Mouse (Mus musculus) inflammation-experienced regulatory T-cells, adult 6 months (primary cell): Measurements from ENCODE around the gene Dclk2. TPM values are rescaled to one million over a fixed set of nuclear protein-coding genes. Genes with fewer than 3 reads are reported as not detected.

ENCODE experiments used
- ATAC-seq: one replicate; pipeline ENCODE4 v1.8.0; 2017
- polyA plus RNA-seq, 3 experiments: library from polyadenylated mRNA; unstranded; fragments of 100-300 nt; shearing (Covaris generic); gene quantifications; one replicate each; pipeline ENCODE4 v1.2.1; 2017

The Dclk2 gene
- polyA plus RNA-seq, 3 experiments from 2014 or later = 1.4 to 1.9 (median 1.5) TPM

DNA sequence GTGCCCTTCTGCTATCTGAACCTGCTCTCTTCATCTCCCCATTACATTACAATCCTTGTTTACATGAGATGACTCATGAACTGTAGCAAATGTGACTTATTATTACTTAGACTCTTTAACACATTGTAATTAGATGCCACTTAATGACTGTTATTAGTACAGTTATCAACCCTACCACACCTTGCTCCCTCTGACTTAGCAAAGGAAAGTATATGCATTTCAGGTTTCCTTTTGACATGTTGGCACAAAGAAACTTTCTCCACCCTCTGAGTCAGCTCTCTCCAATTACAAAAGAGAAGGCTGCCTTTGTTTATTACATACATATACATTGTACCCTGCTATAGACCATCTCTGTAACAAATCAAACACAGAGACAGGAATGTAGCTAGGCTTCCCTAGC, 33.1 kb downstream of the Dclk2 start:
- ATAC-seq = no peak

DNA sequence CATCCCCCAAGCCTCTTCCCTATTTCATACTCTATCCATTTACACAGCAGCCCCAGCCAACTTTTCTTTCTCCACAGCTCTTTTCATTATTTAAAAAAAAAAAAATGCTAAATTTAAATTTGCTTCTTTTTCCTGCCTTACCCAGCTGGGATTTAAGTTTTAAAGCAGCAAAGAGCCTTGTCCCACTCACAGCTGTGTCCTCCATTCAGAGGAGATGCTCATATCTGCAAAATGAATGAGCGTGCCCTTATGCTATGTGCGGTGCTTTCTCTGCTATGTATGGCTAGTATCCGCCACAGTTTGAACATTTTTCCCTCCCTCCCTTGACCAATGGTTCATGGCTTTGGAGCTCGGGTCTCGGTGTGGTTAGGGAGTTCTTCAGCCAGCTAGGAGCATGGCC, 35.5 kb downstream of the Dclk2 start:
- ATAC-seq = no peak

DNA sequence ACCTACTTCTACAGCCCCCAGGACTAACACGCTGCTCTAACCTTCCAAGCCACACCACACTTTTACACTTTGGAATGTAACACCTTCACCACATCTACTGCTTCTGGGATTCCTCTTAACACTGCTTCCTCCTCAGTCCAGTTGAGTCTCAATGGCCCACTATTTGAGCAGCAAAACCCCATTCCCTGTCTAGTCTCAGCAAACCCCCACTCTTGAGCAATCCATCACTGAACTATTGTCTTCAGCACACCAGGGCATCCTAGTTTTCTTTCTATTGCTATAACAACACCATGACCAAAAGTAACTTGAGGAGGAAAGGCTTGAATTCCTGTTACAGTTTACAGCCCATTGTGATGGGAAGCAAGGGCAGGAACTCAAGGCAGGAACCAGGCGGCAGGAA, 36.2 kb downstream of the Dclk2 start:
- ATAC-seq = no peak

DNA sequence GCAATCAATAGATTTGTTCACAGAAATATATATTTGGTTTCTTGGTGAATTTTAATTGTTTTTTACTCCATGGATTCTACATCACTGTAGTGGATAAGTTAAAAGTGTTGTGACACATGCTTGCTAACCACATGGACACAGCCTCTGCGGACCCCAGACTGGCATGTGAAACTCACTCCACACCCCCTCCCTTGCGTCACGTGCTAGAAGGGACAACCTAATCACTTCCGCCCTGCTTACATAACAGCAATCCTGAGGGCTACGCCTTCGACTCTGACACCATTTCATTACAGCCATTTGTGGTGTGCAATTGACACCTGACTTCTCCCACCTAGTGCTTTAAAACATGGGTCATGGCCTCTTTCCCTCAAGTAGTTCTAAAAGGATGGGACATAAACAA, 36.7 kb downstream of the Dclk2 start:
- no peak for ATAC-seq

DNA sequence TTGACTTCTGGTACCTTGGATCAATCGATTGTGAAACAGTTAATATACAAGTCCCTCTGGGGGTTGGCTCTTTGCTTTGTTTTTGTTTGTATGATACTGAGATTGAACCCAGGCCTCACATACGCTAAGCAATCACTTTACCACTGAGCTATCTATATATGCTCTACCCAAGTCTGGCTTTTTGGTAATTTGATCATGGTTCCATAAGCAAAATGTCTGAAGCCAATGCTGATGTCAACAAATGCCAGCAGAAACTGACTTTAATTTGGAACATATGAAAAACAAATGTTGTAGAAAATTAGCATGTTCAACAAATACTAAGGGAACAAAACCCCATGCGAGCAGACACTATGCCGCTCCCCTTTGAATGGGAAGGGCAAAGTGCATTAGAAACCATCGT, 44.7 kb downstream of the Dclk2 start:
- no peak for ATAC-seq

DNA sequence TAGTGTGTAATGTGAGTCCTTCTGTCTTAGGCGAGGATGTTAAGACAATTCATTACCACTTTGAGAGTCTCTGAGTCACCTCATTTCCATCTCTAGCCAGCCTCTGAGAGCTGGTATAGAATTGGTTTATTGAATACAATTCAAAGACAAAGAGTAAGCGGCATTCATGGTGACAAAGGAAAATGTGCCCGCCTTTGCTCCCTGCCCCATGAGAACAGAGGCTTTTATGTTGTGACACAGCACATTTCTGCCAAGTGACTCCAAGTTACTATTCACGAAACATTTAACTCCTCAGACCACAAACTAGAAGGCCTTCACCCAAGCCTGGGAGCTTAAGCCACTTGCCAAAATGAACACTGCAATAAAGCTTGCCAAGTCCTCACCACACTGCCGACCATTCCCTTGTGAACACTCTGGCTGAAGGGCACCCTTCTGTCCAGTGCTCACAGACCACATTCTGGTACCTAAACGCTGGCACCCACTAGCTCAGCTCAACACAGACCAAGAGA, 47.5 kb downstream of the Dclk2 start:
- no peak for ATAC-seq

DNA sequence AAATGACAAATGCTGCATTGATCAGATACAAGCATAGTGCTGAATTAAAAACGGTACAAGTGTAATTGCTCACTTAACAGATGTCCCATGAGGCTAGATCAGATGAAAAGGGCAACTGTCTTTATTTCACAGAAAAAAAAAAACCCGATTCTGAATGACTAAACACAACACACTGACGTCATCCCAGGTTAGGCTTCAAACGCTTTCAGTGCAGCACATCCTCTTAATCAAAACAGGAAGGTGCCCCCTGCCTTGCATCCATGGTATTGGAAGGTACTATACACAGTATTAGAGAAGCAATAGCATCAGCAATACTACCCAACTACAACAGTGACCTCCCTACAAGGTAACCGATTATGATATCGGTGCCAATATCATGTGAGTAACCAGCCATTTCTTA, 49.7 kb downstream of the Dclk2 start:
- ATAC-seq = peak; percentile 95

DNA sequence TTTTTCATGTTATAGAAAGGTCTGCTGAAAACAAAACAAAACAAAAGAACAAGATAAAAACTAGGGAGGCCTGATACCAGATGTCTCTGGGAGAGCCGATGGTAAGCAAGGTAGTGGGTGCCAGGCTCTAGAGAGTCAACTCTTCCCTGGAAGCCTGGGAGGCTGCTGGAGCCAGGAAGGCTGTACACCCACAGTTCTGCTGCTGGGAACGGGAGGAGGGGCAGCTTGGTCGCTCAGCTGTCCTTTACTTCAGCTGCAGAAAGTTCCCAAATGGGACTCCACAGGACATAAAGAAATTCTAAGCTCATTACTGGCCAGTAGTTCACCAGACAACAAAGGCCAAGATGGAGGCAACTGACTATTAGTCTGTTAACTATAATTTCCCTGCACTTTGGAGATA, 50.2 kb downstream of the Dclk2 start:
- ATAC-seq = no peak

DNA sequence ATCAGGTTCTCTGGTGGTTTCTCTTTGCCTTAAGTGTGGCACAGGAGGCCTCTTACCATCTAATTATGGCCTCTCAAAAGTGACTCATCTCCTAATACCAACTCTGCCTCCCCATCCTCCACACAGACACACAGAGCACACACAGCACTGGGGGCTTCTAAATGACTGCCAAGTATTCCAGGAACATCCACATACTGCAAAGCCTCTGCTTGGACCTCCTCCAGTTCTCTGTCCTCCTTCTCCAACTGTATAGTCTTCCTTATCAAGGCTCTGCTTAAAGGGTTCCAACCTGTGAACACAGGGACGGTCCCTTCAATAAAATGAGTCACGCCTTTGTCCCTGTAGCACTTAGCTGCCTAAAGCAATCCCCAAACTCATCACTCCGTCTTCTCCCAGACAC, 51.9 kb downstream of the Dclk2 start:
- peak; percentile 41 for ATAC-seq

DNA sequence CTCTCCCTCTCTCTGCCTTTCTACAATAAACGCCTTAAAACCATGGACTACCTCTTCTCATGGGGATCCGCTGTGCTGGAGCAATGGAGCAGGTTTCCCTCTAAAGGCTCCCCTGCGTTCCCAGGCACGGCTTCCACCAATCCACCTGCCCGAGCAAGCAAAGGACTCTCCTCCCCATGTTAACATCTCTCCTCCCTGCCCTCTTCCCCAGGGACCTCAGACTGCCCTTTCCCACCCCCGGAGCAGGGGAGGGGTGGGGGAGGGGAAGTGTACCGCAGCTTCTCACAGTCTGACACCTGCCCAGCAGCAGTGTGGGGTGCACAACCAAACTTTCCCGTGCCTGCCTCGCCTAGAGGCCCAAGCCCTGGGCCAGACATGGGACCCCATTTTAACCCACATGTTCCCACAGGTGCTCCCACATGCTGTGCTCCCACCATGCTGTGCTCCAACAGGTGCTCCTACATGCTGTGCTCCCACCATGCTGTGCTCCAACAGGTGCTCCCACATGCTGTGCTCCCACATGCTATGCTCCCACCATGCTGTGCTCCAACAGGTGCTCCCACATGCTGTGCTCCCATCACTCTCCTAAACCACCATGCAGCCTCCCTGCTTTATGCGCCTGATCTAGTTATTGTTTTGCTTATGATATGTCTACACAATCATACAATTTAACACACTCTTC, 57.2 kb downstream of the Dclk2 start:
- ATAC-seq = no peak

DNA sequence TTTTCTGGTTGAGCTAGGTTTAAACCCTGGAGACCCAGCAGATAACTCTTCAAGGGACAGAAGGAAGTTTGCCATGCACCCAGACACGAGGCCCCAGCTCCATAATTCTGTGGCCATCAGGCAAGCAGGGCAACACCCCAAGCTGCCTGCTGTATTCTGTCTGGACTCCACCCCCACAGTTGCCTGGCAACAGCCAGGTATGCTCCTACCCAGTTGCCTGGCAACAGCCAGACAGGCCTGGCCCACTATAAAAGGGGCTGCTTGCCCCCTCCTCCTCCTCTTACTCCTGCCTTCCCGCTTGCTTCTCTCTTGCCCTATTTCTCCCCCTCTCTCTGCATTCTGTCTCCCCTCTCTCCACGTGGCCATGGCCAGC, 57.7 kb downstream of the Dclk2 start:
- ATAC-seq = no peak

DNA sequence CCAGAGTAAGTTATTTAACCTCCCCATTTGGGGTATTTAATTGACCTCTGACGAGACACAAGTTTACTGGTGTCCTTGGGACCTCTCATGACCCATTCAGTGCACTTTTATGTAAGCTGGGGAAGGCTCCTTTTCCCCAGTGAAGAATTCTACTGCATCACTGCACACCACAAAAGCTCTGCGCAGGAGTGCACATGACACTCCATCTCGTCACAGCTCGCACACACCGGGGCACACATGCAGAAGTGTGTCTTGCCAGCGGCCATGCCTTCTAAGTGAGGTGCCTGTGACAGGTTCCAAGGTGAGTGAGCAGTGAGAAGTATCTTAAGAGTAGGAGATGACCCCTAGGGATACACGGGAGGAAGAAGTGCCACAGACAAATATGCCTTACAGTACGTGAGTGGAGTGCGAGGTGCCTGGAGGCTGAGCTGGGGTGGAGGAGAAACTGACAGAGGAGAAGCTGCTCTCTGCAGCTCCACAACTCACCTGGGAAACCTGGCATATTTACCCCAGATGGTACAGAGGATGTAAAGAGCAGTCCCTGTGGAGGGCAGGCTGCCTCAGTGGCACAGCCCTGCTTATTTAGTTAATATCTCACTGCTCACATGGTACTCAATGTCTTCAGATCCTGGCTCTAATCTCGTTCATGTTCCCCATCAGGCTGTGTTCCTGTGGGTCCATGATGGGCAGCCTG, 58.3 kb downstream of the Dclk2 start:
- ATAC-seq = no peak

DNA sequence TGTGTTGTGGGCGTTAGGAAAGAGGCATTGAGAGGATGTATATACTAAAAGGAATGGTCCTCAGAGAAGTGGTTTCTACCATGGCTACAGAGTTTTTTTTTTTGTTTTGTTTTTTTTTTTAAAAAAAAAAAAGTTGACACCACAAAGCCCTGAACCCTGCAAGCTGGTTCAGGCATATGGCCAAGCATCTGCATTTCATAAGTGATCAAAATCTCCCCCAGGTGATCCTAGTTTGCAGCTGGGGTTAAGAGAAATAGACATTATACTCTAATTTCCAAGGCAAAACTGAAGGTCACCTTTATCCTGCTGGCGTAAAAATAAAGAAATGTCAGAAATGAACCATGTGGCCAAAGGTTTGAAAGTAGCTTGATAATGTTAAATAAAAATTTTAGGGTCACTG, 60.9 kb downstream of the Dclk2 start:
- ATAC-seq = no peak

DNA sequence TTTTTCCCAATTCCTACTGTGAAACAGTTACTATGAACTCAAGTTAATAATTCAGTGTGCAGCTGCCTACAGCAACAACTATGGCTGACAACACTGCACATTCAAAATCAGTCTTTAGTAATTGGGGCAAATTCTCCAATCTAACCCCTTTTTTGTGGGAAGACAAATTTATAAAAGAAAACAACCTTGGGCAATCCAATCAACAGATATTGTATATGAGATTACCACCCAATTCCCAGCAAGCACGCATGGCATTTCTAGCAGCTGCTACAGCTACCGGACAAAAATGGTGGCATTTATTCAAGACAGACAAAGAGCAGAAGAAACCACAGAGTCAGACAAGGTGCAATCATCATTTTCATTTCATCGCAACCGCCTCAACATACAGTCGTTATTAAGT, 62.0 kb downstream of the Dclk2 start:
- no peak for ATAC-seq

DNA sequence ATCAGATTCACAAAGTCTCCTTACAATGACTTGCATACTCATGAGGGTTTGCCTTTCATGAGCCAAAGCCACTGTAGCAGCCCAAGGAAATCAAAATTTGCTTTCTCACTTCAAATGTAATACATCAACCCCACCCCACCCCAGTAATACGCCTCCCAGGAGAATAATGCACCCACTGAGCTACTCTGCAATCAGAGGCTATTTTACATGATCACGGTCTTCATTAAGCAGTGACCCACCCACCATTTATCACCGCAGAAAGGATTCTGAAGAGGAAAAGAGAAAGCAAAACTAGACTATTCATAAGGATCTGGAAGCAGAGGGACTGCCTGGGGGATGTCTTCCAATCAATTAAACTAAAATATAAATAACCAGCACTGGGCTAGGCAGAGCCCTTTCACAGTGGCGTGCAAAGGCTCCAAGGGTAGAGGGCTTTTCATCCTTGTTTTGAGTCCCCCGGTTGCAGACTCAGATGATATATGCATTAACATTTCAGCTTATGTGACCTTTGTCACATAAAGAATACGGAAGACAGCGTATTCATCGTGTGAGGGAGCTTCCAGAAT, 62.7 kb downstream of the Dclk2 start:
- ATAC-seq = no peak

DNA sequence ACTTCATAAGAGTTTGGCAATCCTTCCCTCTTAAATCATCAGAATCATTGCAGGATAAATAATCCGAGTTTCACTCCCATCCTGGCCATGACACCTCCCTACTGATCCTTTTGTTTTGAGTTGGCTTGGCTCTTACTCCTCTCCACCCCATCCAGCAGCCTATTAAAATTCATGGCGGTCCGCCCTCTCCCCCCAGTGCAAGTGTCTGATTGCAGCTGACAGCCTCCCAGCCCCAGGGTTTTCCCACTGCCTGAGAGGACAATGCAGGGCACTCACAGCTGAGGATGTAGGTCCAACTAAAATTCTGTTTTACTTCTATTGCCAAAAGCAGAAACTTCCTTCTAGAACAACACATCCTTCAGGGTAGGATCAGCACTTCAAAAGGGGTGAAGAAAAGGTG, 67.8 kb downstream of the Dclk2 start:
- no peak for ATAC-seq

DNA sequence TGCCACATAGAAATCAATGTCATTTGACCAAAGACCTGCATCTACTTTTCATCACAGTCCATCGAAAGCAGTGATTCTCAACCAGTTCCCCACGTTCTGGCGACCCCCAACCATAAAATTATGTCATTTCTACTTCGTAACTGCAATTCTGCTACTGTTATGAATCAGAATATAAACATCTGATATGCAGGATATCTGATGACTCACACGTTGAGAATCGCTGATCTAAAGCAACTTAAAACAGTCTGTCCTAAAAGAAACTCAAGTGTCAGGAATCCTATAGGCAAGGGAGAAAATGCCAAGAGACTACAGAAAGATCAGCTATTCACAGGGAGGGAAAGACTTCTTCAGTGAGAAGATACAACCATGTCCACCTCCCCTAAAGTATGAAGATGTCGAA, 69.5 kb downstream of the Dclk2 start:
- no peak for ATAC-seq

DNA sequence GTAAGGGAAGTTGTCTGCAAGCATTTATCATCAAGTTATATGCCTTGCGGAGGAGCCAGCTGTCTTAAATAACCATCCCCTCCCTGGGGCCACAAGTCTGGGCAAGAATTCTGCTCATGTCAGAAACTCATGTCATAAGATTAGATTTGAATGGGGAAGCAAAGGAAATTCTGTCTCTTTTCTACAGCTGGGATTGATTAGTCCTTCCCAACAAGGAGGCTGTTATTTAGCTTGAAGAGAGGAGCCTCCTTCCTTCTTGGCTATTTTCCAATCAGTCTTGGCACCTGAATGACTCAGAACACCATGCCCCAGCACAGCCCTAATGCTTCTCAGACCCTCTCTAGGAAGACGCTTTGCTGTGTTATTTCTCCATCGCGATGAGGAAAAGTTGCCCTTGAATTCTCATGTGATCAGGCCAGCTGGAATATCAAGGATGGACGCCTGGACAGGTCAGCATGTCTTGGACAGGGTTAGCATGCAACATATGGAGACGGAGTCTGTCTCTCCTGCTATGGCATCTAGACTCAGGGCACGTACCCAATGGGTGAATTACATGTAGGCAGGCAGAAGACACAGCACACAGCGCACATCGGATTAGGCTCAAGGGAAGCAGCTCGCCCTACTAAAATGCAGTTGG, 70.1 kb downstream of the Dclk2 start:
- ATAC-seq = no peak

DNA sequence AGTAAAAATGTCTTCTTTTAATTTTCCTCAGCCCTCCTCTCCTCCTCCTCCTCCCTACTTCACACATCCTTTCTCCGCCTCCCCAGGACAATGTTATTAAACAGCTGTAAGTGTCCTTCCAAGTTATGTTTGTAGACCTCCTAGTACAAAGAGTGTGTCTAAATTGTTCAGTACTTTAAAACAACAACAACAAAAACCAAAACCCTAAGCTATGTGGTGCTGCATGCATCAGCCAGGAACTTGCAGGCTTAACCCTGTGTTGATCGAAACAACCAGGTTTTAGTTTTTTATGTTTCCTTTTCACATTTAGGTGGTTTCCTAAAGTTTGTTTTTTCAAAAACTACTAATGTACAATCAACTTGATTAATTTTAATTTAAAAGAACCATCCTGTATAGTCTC, 71.3 kb downstream of the Dclk2 start:
- peak; percentile 28 for ATAC-seq

DNA sequence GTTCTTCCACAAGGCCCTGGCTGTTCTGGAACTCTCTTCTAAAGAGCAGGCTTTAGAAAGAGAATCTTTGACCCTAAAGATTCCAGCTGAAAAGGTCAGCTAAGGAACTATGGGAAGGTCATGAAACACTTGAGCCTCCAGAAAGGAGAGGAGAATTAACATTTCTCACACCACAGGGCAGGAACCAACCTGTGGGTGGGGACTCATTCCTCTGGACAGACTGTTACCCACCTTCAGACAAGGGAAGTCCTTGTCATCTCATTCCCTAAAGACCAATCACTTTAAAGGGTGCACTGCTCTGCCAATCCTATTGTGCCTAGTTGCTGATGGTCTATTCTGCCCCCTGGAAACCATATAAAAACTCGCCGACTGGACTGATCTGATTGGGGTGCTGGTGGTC, 73.1 kb downstream of the Dclk2 start:
- ATAC-seq = no peak

DNA sequence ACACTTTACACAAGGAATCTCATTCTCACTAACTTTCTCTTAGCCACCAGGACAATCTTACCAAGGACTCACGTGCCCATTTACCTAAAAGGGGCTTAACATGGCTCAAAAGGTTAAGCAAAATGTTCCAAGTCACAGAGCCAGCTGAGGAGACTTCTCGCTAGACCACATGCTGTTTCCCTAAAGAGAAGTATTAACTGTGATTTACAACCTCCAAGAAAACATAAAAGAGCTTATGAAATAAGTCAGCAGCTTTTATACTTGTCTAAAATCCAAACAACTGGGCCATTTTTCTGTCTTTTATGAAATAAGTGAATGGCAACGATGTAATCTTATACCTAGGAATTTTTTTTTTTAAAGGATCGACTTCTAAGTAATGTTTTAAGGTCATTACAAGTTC, 74.6 kb downstream of the Dclk2 start:
- ATAC-seq = no peak

DNA sequence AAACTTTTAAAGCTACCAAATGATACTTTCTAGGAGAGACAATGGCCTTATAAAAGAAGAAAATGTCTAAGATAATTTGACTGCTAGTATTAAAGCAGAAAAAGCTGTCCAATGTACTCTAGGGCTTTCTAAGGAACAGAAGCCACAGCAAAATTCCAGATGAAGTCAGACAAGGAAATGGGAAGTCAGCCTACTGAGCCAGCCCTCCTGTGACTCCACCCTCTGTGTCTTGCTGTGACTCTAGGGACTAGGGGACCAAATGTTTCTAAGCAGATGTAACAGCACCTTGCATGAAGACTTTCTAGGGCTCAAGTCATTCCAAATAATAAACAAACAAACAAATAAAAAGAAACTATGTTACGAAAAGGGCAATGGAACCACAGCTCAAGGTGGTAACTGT, 75.1 kb downstream of the Dclk2 start:
- no peak for ATAC-seq

DNA sequence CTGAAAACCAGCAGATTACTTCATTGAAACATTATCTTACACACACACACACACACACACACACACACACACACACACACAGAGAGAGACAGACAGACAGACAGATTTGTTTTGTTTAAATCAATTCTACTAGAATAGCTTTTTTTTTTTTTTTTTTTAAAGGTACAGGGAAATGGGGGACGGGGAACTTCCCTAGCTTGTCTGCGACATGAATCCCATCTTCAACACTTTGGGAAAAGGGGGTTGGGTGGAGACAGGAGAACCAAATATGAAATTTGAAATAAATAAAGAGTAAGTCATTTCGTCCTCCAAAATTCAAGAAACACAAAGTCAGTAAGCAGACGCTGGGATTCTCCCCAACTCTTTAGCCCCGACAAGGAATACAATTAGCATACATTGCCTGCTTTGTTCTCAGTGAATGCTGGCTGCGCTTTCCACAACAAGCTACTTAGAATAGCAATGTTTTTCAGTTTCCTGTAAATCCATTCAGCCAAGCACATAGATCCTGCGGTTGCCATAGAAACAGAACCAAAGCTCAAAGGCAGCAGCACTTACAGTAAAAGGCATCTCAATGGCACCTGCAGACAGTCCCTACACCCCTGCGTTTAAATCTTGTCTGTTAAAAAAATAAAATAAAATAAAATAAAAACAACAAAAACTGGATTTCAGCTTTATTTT, 75.7 kb downstream of the Dclk2 start:
- ATAC-seq = peak; percentile 42
